Mouse (Mus musculus) megakaryocyte-erythroid progenitor cell, adult 5-6 weeks (primary cell): ENCODE data around the gene Cbarp. TPM values are rescaled to one million over a fixed set of nuclear protein-coding genes. Genes with fewer than 3 reads are reported as not detected.

Experiments used
- ATAC-seq: replicated peaks from 2 replicates; pipeline ENCODE4 v1.8.0; 2016; ENCODE audit warnings: mild to moderate bottlenecking, inconsistent platforms; ENCODE audit not compliant: severe bottlenecking, poor library complexity, low FRiP score, low TSS enrichment
- total RNA-seq, 2 experiments: library from RNA; stranded (forward) in 1 of 2; stranded (reverse) in 1 of 2; fragments of 200-1000, 215-1000 nt in 1 of 2; fragments of >200 nt in 1 of 2; fragmentation: Nextera tagmentation in 1 of 2; gene quantifications; 2 replicates each; pipeline ENCODE4 v1.2.3; 2014 to 2017

The Cbarp gene
- 5.2 and 10.5 TPM in 2 replicates for total RNA-seq (2014; fragmentation: Nextera tagmentation)
- 3.7 TPM in 1 of 2 replicates, not detected in the other for total RNA-seq (2017)

DNA sequence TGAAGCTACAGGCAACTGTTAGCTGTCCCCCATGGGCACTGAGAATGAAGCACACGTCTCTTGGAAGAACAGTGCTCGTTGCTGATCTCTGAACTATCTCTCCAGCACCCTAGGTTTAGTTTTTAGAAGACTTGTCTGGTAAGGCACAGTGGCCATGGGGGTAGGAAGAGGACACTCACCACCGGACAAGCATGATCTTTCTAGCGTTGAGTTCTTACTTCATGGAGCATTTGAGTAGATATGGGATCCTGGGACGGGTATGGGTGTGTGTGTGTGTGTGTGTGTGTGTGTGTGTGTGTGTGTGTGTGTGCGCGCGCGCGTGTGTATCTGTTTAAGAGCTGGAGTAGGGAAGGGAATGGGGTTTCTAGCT lies at the start of gene Cbarp:
TSS of gene Cbarp (minus strand) at position 170 of the 370 bp plus-strand sequence.
- ATAC-seq, result no peak

DNA sequence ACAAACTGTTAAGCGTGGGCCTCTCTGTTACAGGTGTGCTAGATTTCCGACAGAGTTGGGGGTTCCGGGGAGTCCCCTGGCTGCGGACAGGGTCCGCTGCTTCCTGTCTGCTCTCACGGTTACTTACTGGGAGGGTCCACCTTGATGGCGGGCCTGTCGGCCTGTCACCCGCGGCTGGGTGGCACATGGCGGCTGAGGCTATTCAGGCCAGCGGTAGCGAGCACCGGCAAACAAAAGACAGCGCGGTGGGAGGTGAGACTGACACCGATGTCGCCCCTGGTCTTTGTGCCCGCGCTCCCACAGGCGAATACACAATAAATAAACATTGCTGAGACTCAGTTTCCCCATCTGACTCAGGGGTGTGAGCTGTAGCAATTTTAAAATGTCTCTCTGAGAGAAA lies 49.4 kb upstream of the Cbarp start:
- ATAC-seq, result no peak

DNA sequence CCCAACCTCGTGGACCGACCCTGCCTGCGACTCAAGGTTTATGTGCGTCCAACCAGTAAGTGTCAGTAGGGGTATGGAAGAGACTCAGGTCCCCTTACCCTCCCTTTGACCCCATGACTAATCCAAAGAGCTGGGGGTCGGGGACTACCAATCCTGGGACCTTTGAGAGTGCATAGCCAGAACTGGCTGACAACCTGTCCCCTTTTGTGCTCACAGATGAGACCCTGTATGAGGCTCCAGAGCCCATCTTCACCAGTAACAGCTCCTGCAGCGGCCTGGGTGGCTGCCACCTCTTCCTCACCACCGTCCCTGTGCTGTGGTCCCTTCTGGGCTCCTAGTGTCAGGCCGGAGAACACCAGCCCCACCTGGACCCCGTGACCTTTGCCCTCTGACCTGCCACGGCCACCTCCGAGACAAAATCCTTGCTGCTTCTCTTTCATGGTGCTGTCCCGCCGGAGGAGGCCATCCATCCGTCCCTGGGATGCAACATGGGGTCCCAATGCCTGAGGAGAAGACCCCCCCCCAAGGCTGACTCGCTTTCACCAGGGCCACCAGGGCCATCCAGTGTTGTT lies 47.9 kb upstream of the Cbarp start:
- ATAC-seq, result no peak

DNA sequence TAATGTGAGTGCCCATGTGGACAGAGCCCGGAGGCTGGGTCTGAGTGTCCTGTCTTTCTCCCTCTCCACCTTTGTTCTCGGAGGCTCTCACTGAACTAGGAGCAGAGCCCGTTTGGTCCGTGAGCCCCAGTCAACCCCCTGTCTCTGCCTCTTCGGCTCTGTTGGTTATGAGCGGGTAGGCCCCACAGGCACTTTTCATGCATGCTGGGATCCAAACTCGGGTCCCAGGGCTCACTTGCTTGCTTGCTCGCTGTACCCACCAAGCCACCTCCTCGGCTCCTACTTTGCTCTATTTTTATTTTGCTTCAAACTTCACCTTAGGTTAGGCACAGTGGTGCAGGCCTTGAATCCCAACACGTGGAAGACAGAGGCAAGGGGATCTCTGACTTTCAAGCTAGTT lies 47.1 kb upstream of the Cbarp start:
- ATAC-seq, result no peak

DNA sequence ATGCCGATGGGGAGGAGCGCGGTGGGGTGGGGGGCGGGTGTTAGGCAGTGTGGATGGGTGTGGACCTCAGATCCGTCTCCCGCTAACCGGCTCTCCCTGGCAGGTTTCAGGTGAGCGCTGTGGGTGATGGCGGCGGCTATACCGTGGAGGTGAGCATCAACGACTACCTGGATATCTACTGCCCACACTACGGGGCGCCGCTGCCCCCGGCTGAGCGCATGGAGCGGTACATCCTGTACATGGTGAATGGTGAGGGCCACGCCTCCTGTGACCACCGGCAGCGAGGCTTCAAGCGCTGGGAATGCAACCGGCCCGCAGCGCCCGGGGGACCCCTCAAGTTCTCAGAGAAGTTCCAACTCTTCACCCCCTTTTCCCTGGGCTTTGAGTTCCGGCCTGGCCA lies 46.0 kb upstream of the Cbarp start:
- no peak for ATAC-seq

DNA sequence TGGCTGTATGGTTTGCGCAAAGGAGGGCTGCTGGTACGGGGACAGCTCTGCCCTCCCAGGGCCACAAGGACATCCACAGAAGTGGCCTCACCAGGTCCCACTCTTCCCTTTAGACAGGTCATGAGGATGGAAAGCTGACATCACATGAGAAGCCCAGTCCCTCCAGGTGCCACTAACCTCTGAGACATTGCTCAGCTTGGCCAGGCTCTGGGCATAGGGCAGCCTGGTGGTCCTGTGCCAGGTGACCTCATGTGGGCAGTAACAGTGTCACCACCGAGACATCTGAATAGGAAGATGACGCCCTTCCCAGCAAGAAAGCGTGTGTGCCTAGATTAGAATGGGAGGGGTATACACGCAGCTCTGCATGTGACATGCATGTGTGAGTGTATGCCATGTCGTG lies 41.9 kb upstream of the Cbarp start:
- ATAC-seq, result no peak

DNA sequence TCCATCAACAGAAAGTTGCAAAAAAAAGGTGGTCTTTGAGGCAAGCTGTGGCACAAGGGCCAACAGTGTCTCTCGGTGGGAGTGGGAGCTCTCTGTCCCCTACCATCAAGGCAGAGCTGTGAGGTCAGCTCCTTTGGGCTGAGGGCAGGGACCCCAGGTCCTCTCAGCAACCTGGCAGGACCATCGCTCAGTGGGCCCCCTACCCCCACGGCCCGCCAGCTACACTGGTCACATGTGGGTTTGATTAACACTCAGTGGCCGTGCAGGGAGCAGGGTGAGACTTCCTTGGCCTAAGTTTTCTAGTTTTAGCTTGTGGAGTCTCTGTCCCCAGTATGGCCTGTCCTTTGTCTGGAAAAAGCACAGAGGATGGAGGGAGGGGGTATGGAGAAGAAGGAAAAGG lies 40.2 kb upstream of the Cbarp start:
- ATAC-seq, result no peak

DNA sequence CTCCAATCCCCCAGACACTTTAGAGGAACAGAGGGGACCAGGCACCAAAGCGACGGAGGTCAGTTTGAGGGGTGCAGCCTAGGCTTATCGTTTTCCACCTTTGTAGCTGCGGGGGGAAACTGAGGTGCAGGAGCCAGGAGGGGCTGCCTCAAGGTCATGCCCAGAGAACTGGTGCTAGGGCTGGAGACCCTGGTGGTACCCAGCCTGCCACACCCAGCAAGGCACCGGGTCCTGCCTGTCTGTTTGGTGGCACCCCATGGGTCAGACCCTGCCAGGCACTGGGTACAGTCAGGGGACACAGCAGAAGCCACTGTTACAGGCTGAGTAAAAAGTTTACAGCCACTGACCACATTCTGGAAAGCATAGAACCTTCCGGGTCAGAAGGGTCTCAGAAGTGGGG lies 39.7 kb upstream of the Cbarp start:
- no peak for ATAC-seq

DNA sequence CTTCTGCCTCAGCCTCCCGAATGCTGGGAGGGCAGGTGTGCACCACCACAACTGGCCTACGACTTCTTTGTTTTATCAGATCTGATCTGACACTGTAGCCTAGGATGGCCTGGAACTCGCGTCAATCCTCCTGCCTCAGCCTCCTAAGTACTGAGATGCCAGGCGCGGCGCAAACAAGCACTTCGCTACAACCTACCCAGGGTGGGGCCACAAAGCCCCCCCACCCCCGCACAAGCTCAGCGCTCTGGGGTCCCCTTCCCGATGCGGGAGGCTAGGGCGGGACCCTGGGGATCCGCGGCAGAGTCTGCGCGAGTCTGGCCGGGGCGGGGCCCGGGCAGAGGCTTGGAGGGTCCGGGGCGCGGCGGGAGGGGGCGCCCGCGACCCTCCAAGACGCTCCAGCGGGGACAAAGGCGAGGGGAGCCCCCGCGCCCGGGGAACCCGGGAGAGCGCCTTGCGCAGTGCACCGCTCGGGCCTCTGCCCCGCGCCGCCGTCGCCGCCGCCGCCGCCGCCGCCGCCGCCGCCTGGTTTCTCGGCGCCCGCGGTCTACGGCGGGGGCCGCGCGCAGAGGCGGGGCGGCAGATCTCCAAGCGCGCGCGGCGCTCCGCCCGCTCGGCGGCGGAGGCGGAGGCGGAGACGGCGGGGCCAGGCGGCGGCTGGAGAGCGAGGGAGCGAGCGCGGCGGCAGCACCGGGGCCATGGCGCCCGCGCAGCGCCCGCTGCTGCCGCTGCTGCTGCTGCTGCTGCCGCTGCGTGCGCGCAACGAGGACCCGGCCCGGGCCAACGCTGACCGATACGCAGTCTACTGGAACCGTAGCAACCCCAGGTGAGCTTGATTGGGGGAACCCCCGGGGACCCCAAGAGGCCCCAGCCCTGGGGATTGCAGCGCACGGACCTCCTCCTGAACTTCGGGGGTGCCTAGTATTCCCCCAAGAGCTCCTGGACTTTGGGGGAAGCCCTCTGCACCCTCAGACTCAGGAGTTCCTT lies 38.7 kb upstream of the Cbarp start, which contains the start of gene Efna2:
TSS of gene Efna2 (plus strand) at position 415 of the 984 bp plus-strand sequence.
- no peak for ATAC-seq

DNA sequence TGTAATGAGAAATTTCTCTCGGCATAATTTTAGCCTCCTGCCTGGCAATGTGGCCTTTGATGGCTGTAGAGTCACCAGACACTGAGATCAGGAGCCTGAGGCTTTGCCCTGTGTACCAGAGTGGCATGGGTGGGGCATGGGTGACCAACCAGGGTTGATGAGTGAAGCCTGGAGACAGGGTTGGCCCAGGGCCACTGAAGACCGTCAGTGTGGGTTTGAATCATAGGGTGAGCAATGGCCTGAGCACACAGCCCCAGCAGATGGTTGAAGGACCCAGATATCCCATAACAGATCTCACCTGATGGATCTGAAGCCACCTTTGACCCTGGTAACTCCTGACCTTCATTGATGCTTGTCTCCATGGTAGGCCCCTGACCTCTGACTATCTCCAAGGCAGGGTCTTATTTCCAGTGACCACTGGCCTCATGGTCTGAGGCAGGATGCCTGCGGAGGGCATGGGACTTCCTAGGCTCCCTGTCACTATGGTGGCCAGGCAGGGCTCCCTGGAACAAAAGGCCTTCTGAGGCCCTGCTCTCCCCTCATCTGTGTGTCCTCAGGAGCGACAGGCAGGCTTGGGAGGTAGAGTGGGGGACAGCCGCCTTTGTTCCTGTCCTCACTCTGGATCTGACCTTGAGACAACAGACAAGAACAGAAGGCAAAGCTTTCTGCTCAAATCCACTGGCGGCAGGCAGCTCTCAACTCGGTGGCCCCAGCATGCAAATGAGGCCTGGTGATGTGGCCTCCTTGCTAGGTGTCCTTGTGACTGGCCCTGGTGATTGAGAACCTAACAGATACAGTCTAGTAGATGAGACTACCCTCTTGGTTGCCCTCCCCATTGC lies 37.0 kb upstream of the Cbarp start:
- ATAC-seq, result no peak

DNA sequence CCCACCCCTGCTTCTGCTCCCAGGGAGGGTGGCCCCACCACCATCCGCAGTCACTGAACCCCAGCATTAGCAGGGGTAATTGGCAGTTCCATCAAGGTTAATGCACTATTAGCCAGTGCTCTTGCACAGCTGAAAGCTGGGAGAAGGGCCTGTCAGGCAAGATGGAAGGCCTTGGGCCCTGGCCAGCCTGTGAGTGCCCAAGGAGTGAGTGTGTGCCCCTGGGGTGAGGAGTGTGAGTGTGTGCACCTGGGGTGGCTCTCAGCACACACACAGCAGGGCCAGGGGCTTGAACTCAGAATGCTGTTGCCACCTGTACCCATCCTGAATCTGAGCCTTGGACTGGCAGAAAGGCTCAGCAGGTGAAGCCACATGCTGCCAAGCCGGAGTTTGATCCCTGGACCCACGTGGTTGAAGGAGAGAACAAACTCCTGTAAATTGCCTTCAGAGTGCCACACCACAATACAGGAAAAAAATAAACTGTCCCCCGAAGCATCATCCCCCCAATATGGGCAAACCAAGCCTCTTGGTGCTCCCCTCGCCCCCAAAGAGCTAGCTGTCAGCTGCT lies 35.7 kb upstream of the Cbarp start:
- ATAC-seq, result no peak

DNA sequence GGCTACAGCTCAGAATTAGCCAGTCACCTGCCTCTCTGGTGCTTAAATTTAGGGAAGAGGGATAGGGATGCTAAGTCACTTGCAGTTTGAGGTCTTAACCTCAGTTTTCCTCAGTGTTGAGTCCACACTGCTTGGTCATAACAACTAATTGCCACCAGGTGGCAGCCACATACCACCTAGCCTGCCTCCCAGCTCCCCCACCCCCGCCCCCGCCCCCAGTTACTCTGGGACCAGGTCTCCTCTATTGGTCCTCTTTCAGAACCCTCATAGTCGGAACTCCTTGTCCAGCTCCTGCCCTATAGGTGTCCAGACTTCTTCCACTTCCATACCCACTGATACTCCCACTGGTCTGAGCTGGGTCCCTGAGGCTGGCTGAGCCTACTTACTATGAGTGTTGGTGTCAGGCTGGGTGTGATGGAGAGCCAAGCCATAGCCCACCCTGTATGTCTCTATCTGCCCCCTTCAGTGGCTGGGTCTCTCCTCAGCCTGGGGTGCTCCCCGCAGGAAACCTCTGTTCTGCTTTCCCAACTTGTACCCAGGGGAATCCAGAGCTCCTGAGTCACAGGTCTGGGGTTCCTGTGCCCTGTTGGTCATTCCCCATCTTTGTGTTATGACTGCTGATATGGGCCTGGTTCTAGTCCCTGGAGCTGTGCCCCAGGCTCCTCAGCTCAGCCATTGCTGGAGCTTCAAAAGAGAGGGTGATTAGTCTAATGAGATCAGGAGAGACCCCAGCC lies 35.1 kb upstream of the Cbarp start:
- ATAC-seq, result no peak

DNA sequence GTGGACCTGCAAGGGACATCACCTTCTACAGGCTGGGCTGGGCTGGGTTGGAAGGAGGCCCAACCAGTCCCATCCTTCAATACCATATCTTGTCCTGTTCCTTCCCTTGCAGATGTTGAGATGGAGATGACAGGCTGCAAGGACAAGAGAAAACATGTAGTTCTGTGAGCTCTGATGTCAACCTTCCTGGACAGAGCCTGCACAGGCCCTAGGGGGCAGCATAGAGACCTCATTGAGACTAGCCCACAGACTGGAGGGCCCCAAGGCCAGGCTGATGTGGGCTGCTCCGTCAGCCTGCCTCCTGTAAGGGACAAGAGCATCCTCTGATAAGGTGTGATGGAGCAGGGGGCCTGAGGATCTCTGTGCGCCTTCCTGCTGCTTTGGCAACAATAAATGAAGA lies 34.1 kb upstream of the Cbarp start:
- ATAC-seq, result 0 out of 2 replicates have a peak, but pooled peaks have one; percentile 32

DNA sequence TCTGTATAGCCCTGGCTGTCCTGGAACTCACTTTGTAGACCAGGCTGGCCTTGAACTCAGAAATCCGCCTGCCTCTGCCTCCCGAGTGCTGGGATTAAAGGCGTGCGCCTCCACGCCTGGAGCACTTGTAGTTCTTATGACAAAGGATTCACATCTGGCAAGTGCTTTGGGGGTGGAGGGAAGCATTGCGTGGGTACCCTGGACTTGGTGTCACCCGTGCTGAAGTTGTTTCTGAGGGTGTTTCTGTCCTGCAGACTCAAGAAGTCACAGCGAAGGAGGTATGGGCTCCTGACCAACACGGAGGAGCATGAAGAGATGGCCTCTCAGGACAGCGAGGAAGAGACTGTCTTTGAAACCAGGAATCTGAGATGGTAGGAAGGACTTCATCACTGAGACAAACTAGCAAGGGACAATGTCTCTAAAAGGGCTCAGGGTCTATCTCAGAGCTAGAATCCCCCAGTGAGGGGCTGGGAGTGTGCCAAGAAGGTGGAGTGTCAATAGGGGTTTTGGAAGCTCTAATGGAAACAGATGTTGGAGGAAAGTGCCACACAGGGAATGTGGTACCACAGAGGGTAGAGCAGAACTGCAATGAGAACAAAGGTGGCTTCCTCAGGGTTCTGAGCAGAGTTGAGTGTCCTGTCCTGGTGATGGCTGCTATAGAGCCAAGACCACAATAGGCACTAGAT lies 33.5 kb upstream of the Cbarp start:
- ATAC-seq, result no peak

DNA sequence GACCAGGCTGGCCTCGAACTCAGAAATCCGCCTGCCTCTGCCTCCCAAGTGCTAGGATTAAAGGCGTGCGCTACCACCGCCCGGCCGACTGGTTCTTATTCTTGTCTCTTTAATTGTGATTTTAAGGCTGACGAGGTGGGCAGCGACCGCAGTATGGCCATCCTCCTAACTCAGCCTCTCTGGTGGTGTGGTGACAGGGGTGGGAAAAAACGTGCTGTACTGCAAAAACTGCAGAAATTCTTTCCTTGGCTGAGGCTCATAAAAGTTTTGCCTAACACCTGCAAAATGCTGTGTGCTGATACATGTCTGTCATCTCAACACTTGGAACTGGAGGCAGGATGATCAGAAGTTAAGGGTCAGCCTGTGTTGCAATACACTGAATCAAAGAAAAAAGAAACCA lies 32.7 kb upstream of the Cbarp start:
- ATAC-seq, result no peak

DNA sequence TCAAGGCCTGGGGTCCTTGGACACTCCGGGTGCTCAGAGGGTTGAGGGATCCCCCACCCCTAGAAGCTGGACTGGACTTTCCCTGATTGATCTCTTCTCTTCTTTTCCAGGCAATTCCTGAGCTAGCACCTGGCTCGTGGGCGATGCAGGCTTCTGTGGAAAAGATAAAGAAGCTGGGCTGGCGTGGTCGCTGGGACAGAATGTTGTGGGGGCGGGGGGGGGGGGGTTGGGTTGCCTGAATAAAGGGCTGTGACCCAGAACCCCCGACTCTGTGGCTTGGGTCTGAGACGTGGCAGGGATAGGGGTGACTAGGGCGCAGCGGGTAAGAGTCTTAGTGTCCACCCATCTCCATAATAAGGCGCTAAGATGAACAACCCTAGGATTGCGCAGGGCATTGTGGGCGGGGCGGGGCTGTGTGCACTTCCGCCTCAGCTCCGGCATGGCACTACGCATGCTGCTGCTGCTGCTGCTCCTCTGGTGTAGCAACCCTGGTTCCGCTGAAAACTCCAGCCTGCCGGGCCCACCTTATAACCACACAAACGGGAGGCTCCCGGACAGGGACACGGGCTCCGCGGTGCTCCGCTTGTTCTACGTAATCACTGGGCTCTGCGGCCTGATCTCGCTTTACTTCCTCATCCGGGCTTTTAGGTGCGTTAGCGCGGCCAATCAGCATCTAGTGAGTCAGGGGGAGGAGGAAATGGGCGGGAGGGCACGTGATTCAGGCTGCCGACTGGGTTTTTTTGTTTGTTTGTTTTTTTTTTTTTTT lies 32.1 kb upstream of the Cbarp start, which contains the start of gene 1600002K03Rik:
TSS of gene 1600002K03Rik (plus strand) at position 418 of the 766 bp plus-strand sequence.
- peak; percentile 75 for ATAC-seq

DNA sequence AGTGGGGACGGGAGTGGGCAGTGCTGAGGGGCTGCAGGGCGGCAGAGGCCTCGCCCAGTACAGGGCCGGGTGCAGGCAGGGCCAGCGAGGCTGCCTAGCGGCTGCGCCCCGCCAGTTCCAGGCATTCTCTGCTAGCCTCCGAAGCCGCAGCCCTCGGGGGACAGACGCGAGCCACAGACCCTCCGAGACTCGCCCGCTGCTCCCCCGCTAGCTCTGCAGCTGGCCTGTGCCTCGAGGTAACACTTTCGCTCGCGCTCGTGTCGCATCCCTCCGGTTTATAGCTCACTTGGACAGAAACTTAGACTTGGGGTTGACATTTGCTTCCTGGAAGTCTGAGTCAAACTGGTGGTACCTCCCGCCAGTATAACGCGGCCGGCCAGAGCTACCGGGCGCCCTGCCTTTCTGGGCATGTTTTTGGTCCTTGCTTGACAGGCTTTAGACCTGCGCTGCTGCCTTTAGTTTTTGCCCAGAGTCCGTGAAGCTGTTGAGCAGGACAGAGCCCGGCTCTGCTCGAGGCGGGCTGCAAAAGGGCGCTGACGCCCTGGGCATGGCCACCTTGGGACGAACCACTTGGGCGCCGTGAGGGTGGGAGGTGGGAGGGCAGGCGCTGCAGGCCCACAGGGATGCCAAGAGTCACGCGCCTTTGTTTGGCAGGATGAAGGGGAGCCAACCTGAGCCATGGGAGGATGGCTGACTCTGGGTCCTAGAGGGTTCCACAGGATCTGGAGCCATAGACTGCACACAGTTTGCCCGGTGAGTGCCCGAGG lies 31.3 kb upstream of the Cbarp start:
- ATAC-seq, result no peak
